Mouse (Mus musculus) megakaryocyte, embryonic 14.5 days (primary cell): Measurements from ENCODE around the gene Slc6a6. TPM values are rescaled to one million over a fixed set of nuclear protein-coding genes. Genes with fewer than 3 reads are reported as not detected.

Experiments used
- H3K27me3 ChIP-seq: replicated peaks from 2 replicates; pipeline ENCODE3; 2012; ENCODE audit warnings: inconsistent platforms
- H3K36me3 ChIP-seq: replicated peaks from 2 replicates; pipeline ENCODE3; 2012; ENCODE audit warnings: low read length, inconsistent platforms, mixed read lengths
- H3K4me1 ChIP-seq: 2 replicates; pipeline ENCODE4 v1.6.1; 2012; ENCODE audit warnings: inconsistent platforms
- H3K4me3 ChIP-seq: replicated peaks from 2 replicates; pipeline ENCODE3; 2012; ENCODE audit warnings: moderate library complexity, mild to moderate bottlenecking, inconsistent platforms
- H3K9me3 ChIP-seq: 2 replicates; pipeline ENCODE4 v1.6.1; 2012; ENCODE audit warnings: inconsistent platforms
- FLI1 ChIP-seq: IDR thresholded peaks from 2 replicates; pipeline ENCODE4 v1.6.1; 2012; ENCODE audit warnings: low read length, inconsistent platforms, mixed read lengths
- GATA1 ChIP-seq: IDR thresholded peaks from 3 replicates; pipeline ENCODE4 v1.6.1; 2012; ENCODE audit warnings: mixed read lengths, low read length, inconsistent platforms, borderline replicate concordance
- polyA plus RNA-seq: library from polyadenylated mRNA; stranded (reverse); fragments of >175 nt; gene quantifications from 2 replicates; pipeline ENCODE4 v1.2.3, GENCODE M21; 2012; ENCODE audit warnings: low replicate concordance; ENCODE audit not compliant: insufficient read depth

Slc6a6 gene
- polyA plus RNA-seq, 1 experiment, result 27.7 TPM

DNA sequence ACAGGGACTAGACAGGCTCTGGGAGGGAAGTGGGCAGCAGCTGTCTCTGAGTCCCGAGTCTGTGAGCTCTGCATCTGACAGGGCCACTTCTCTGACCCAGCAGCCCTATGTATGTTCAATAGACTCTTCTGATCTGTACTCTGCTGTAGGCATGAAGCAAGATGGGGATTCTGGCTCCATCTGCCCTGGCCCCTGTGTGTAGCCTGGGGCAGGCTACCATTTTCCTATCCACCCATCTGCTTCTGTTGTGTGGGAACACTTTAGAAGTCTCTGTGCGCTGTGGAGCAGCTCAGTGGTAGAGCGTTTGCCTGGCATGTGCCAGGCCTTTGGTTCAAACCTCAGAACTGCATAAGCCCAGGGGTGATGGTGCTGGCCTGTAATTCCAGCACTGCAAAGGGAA, 34.8 kb downstream of the Slc6a6 start:
- Histone ChIP-seq H3K36me3 (peaks cover 80% of the 10 kb centered on the region), H3K4me3 (no peak overlapping the region), H3K9me3 (no peaks in the 10 kb centered on the region), H3K4me1 (peaks cover 80% of the 10 kb centered on the region), H3K27me3 (no peaks in the 10 kb centered on the region)
- TF ChIP-seq FLI1 (no peak), GATA1 (no peak)

DNA sequence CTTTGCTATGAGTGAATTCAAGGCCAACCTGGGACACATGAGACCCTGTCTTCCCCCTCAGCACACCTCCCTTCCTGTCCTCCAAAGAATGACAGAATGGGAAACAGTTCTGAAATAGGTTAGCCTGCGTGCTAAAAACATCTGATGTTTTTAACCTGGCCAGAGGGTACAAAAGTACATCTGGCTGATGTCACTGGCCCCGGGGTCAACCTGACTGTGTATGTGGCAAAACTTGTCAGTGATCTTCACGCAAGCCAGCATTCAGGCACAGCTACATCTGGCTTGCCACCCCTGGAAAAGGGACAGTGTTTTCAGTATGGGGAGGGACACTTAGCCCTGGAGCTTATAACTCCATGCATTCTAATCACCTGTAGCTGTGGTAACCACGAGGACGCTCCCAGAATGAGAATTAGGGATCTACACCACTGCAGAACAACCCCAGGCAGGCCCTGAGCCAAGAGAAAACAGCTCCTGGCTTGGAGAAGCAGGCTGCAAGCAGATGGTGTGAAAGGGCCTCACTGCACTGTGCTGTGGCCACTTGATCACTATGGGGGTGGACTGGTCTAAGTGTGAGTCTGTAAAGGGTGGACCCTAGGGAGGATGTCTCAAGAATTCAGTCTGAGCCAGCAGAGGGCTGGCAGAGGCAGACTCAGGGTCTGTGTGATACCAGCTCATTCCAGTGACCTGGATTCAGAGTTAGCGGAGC, 35.3 kb downstream of the Slc6a6 start:
- H3K4me1 ChIP-seq, result peaks cover 74% of the 10 kb centered on the region
- H3K36me3 ChIP-seq, result peaks cover 81% of the 10 kb centered on the region
- H3K9me3 ChIP-seq, result no peaks in the 10 kb centered on the region
- no peak overlapping the region for H3K4me3 ChIP-seq
- no peaks in the 10 kb centered on the region for H3K27me3 ChIP-seq
- no peak for TF ChIP-seq GATA1
- TF ChIP-seq FLI1, result no peak

GRCm38 (mm10) chr6:91719865-91720533, 36.1 kb downstream of the Slc6a6 start:
- peaks cover 66% of the 10 kb centered on the region for H3K4me1 ChIP-seq
- H3K9me3 ChIP-seq, result no peaks in the 10 kb centered on the region
- no peak for TF ChIP-seq FLI1
- TF ChIP-seq GATA1, result no peak
- no peak overlapping the region for H3K4me3 ChIP-seq
- no peaks in the 10 kb centered on the region for H3K27me3 ChIP-seq
- peaks cover 82% of the 10 kb centered on the region for H3K36me3 ChIP-seq

GRCm38 (mm10) chr6:91720588-91721214, 36.8 kb downstream of the Slc6a6 start:
- Histone ChIP-seq H3K4me1 (peaks cover 61% of the 10 kb centered on the region), H3K27me3 (no peaks in the 10 kb centered on the region), H3K4me3 (no peak overlapping the region), H3K9me3 (no peaks in the 10 kb centered on the region), H3K36me3 (peaks cover 84% of the 10 kb centered on the region)
- TF ChIP-seq FLI1 (no peak), GATA1 (no peak)

- Histone ChIP-seq H3K9me3 (no peaks in the 10 kb centered on the region), H3K4me1 (peaks cover 60% of the 10 kb centered on the region), H3K27me3 (no peaks in the 10 kb centered on the region), H3K4me3 (no peak overlapping the region), H3K36me3 (peaks cover 90% of the 10 kb centered on the region)
- TF ChIP-seq GATA1 (no peak), FLI1 (no peak)
Observed at GRCm38 (mm10) chr6:91721215-91721701, 37.4 kb downstream of the Slc6a6 start.

DNA sequence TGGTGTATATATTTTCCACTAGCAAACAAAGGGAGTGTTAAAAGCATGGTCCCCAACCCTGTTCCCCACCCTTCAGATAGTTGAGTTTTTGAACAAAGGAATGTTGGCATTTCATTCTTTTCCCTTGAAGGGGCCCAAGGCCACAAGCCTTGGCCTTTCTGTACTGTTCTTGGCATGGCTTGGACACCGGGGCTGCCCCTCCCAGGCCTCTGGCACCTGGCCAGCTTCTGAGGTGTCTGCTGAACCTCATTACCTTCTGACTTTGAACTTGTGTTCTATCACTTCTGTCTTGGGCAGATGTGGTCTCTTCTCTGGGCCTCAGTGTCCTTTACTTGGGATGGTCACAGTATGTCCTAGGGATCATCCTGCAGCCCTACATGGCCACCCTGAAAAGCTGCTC, 43.5 kb downstream of the Slc6a6 start:
- Histone ChIP-seq H3K27me3 (no peaks in the 10 kb centered on the region), H3K36me3 (peaks cover 100% of the 10 kb centered on the region), H3K4me3 (no peak overlapping the region), H3K9me3 (no peaks in the 10 kb centered on the region), H3K4me1 (peaks cover 26% of the 10 kb centered on the region)
- TF ChIP-seq FLI1 (no peak), GATA1 (no peak)

GRCm38 (mm10) chr6:91728939-91729619, 45.2 kb downstream of the Slc6a6 start:
- Histone ChIP-seq H3K4me3 (no peak overlapping the region), H3K4me1 (peaks cover 31% of the 10 kb centered on the region), H3K36me3 (peaks cover 100% of the 10 kb centered on the region), H3K27me3 (no peaks in the 10 kb centered on the region), H3K9me3 (no peaks in the 10 kb centered on the region)
- TF ChIP-seq GATA1 (no peak), FLI1 (no peak)

DNA sequence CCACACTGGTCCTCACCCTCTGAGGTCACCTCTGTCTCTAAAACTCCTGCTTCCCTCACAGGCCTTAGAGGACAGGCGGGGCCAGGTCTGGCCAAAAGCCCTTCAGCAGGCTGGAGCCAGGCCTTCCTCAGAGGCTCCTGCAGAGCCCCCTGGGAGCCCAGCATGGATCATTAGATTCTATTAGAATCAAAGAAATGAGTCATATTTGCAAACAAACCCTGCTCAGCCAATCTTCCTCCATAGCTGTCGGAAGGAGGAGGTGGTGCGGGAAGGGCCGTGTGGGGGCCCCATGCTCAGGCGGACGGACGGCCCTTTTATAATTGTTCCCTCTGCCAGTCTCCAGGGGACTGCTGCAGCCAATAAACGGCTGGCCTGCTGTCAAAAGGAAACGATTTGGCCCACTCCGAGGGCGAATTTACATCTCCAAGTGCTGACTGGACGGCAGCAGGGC, 45.8 kb downstream of the Slc6a6 start:
- no peak overlapping the region for H3K4me3 ChIP-seq
- no peaks in the 10 kb centered on the region for H3K27me3 ChIP-seq
- H3K36me3 ChIP-seq, result peaks cover 100% of the 10 kb centered on the region
- TF ChIP-seq GATA1 (no peak), FLI1 (no peak)
- peaks cover 31% of the 10 kb centered on the region for H3K4me1 ChIP-seq
- no peaks in the 10 kb centered on the region for H3K9me3 ChIP-seq

DNA sequence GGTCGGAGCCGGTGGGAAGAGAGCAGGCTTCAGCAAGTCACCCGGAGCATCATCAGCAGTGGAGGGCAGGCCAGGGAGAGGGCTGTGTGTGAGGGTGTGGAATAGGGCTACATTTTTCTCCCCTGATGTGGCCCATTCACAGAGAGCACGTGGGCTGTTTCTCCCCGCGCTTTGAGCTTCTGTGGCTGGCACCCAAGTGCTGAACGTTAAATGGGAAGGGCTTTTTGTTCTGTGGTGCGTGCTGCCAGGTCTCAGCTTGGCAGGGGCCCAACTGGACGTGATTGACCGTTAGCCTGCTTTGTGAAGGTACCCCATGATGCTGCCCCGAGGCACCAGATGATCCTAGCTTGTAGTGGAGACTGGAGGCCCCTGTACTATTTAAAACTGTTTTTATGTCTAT, 48.3 kb downstream of the Slc6a6 start:
- Histone ChIP-seq H3K27me3 (no peaks in the 10 kb centered on the region), H3K4me1 (peaks cover 31% of the 10 kb centered on the region), H3K36me3 (peaks cover 100% of the 10 kb centered on the region), H3K4me3 (no peak overlapping the region), H3K9me3 (no peaks in the 10 kb centered on the region)
- TF ChIP-seq FLI1 (no peak), GATA1 (no peak)
